Mouse (Mus musculus) midbrain, embryonic 16.5 days (tissue): ENCODE results near the gene Cntn4. TPM values are rescaled to one million over a fixed set of nuclear protein-coding genes. Genes with fewer than 3 reads are reported as not detected.

Experiments
- ATAC-seq: fragments of 200-750 bp; cut with Nextera tagmentation; 2 replicates; pipeline ENCODE4 v1.8.0; 2017; ENCODE audit warnings: moderate TSS enrichment
- H3K27ac ChIP-seq: fragments of 300-500 bp; sonication (generic); 2 replicates; pipeline ENCODE4 v1.5.1; 2014; ENCODE audit warnings: mild to moderate bottlenecking, low read length, mixed read lengths
- H3K27me3 ChIP-seq: fragments of 300-500 bp; sonication (generic); 2 replicates; pipeline ENCODE4 v1.6.1; 2014; ENCODE audit warnings: low read depth, low read length, mixed read lengths; ENCODE audit not compliant: control insufficient read depth, insufficient read depth
- H3K36me3 ChIP-seq: fragments of 300-500 bp; sonication (generic); 2 replicates; pipeline ENCODE4 v1.6.1; 2014; ENCODE audit warnings: mild to moderate bottlenecking, low read length, moderate library complexity, mixed read lengths; ENCODE audit not compliant: control insufficient read depth, insufficient read depth
- H3K4me1 ChIP-seq: fragments of 300-500 bp; sonication (generic); 2 replicates; pipeline ENCODE4 v1.6.1; 2014; ENCODE audit warnings: mild to moderate bottlenecking, low read length, mixed read lengths; ENCODE audit not compliant: control insufficient read depth, insufficient read depth
- H3K4me2 ChIP-seq: fragments of 300-500 bp; sonication (generic); 2 replicates; pipeline ENCODE4 v1.6.1; 2014; ENCODE audit warnings: mild to moderate bottlenecking, low read length, mixed read lengths
- H3K4me3 ChIP-seq: fragments of 300-500 bp; sonication (generic); 2 replicates; pipeline ENCODE4 v1.5.1; 2014; ENCODE audit warnings: low read depth, mild to moderate bottlenecking, low read length, moderate library complexity, mixed read lengths
- H3K9ac ChIP-seq: fragments of 300-500 bp; sonication (generic); 2 replicates; pipeline ENCODE4 v1.6.1; 2014; ENCODE audit warnings: low read depth, low read length, mixed read lengths
- H3K9me3 ChIP-seq: fragments of 300-500 bp; sonication (generic); replicated peaks from 2 replicates; pipeline ENCODE4 v1.6.1; 2014; ENCODE audit warnings: mild to moderate bottlenecking, low read length, mixed read lengths; ENCODE audit not compliant: control insufficient read depth, poor library complexity, severe bottlenecking
- WGBS: fragments of 180-500 bp; shearing (Covaris S2); extraction: QIAGEN DNeasy Blood & Tissue Kit; methylation state at CpG from one replicate; pipeline ENCODE4 v1.1.7; 2014; 5-methylcytosine and 5-hydroxymethylcytosine counted together
- polyA plus RNA-seq: library from polyadenylated mRNA; unstranded; fragments of >200 nt; fragmentation: Nextera tagmentation; extraction: Ambion mirVana; gene quantifications from 2 replicates; pipeline ENCODE4 v1.2.1, GENCODE M21; 2015

The Cntn4 gene
- polyA plus RNA-seq, 1 experiment from 2014 or later = 31.3 TPM

- Histone ChIP-seq H3K4me2 (no peak overlapping the region), H3K27me3 (no peaks in the 10 kb centered on the region), H3K4me1 (no peaks in the 10 kb centered on the region), H3K4me3 (no peak overlapping the region), H3K27ac (no peak overlapping the region), H3K9ac (no peak overlapping the region), H3K36me3 (no peaks in the 10 kb centered on the region), H3K9me3 (no peaks in the 10 kb centered on the region)
- ATAC-seq = no peak
- WGBS = 81% methylated on average over 4 of the region's 4 CpGs
These were observed 1052.3 kb downstream of the Cntn4 start for GRCm38 (mm10) chr6:106729682-106730314.

- ATAC-seq = no peak
- no peak overlapping the region for H3K4me3 ChIP-seq
These were observed 1055.1 kb downstream of the Cntn4 start for GRCm38 (mm10) chr6:106732563-106732962.

GRCm38 (mm10) chr6:106738229-106738628 lies 1060.8 kb downstream of the Cntn4 start:
- H3K27me3 ChIP-seq = no peaks in the 10 kb centered on the region
- no peak for ATAC-seq
- no peak overlapping the region for H3K4me2 ChIP-seq
- 71% methylated on average over 3 of the region's 3 CpGs for WGBS
- H3K27ac ChIP-seq = no peak overlapping the region
- H3K4me3 ChIP-seq = no peak overlapping the region
- no peak overlapping the region for H3K9ac ChIP-seq
- H3K9me3 ChIP-seq = no peaks in the 10 kb centered on the region
- H3K36me3 ChIP-seq = no peaks in the 10 kb centered on the region
- no peaks in the 10 kb centered on the region for H3K4me1 ChIP-seq

More at GRCm38 (mm10) chr6:106732563-106732962, 1055.1 kb downstream of the Cntn4 start:
- WGBS = 90% methylated on average over 4 of the region's 4 CpGs
- Histone ChIP-seq H3K9me3 (no peaks in the 10 kb centered on the region), H3K27ac (no peak overlapping the region), H3K4me2 (no peak overlapping the region), H3K9ac (no peak overlapping the region), H3K36me3 (no peaks in the 10 kb centered on the region), H3K4me1 (no peaks in the 10 kb centered on the region), H3K27me3 (no peaks in the 10 kb centered on the region)

- no peaks in the 10 kb centered on the region for H3K27me3 ChIP-seq
- no peak overlapping the region for H3K4me3 ChIP-seq
- WGBS = 98% methylated on average over 1 of the region's 1 CpGs
- H3K36me3 ChIP-seq = no peaks in the 10 kb centered on the region
- ATAC-seq = no peak
- no peaks in the 10 kb centered on the region for H3K9me3 ChIP-seq
- H3K4me2 ChIP-seq = no peak overlapping the region
- no peak overlapping the region for H3K9ac ChIP-seq
- H3K4me1 ChIP-seq = no peaks in the 10 kb centered on the region
- H3K27ac ChIP-seq = no peak overlapping the region
These were observed 1062.9 kb downstream of the Cntn4 start for GRCm38 (mm10) chr6:106740244-106740825.

- Histone ChIP-seq H3K4me1 (no peaks in the 10 kb centered on the region), H3K9ac (no peak overlapping the region), H3K9me3 (no peaks in the 10 kb centered on the region), H3K27ac (no peak overlapping the region), H3K4me3 (no peak overlapping the region), H3K36me3 (no peaks in the 10 kb centered on the region), H3K27me3 (no peaks in the 10 kb centered on the region), H3K4me2 (no peak overlapping the region)
- 74% methylated on average over 7 of the region's 7 CpGs for WGBS
- ATAC-seq = no peak
These were observed 1066.2 kb downstream of the Cntn4 start for GRCm38 (mm10) chr6:106743556-106744233.

GRCm38 (mm10) chr6:106745673-106746394 lies 1068.4 kb downstream of the Cntn4 start:
- Histone ChIP-seq H3K9me3 (no peaks in the 10 kb centered on the region), H3K9ac (no peak overlapping the region), H3K27me3 (no peaks in the 10 kb centered on the region), H3K4me1 (no peaks in the 10 kb centered on the region), H3K4me2 (no peak overlapping the region), H3K4me3 (no peak overlapping the region), H3K27ac (no peak overlapping the region), H3K36me3 (no peaks in the 10 kb centered on the region)
- WGBS = 83% methylated on average over 7 of the region's 7 CpGs
- ATAC-seq = no peak

GRCm38 (mm10) chr6:106747251-106747650 lies 1069.8 kb downstream of the Cntn4 start:
- no peak overlapping the region for H3K4me3 ChIP-seq
- H3K27ac ChIP-seq = no peak overlapping the region
- no peak for ATAC-seq
- H3K36me3 ChIP-seq = no peaks in the 10 kb centered on the region
- H3K9ac ChIP-seq = no peak overlapping the region
- H3K27me3 ChIP-seq = no peaks in the 10 kb centered on the region
- 97% methylated on average over 5 of the region's 5 CpGs for WGBS
- no peaks in the 10 kb centered on the region for H3K9me3 ChIP-seq
- no peak overlapping the region for H3K4me2 ChIP-seq
- H3K4me1 ChIP-seq = no peaks in the 10 kb centered on the region

- WGBS = 87% methylated on average over 3 of the region's 3 CpGs
These were observed 1070.3 kb downstream of the Cntn4 start for GRCm38 (mm10) chr6:106747804-106748203.

More at GRCm38 (mm10) chr6:106747804-106748203, 1070.3 kb downstream of the Cntn4 start:
- Histone ChIP-seq H3K4me1 (no peaks in the 10 kb centered on the region), H3K4me3 (no peak overlapping the region), H3K9me3 (no peaks in the 10 kb centered on the region), H3K4me2 (no peak overlapping the region), H3K27me3 (no peaks in the 10 kb centered on the region), H3K9ac (no peak overlapping the region), H3K27ac (no peak overlapping the region), H3K36me3 (no peaks in the 10 kb centered on the region)
- no peak for ATAC-seq
